Mouse (Mus musculus) liver, embryonic 14.5 days (tissue): ENCODE results near the gene Tdrd7.

Experiments used
- CTCF ChIP-seq: IDR thresholded peaks from 2 replicates; pipeline ENCODE4 v1.5.1; 2016; ENCODE audit warnings: antibody characterized with exemption, low read depth, control low read depth
- EP300 ChIP-seq: IDR thresholded peaks from 2 replicates; pipeline ENCODE4 v1.6.1; 2016; ENCODE audit warnings: antibody characterized with exemption, low read depth

DNA sequence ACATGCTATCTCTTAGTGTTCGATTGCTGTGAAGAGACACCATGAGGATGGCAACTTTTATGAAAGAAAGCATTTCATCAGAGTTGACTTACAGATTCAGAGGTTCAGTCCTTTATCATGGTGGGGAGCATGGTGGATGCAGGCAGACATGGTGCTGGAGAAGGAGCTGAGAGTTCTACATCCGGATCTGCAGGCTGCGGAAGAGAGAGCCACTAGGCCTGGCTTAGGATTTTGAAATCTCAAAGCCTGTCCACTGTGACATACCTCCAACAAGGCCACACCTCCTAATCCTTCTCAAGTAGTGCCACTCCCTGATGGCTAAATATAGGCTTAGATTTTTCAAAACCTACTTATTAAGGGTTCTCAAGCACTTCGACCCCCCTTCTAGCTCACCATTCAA lies 8.4 kb upstream of the Tdrd7 start:
- TF ChIP-seq CTCF = no peak
- no peak for TF ChIP-seq EP300
